Mouse (Mus musculus) spleen, postnatal 14 days (tissue): ENCODE results near the gene Daam1.
A peak's percentile ranks its signal among the peaks of the same experiment; 100 is the strongest.

Experiments
- DNase-seq, 2 experiments: peaks; one replicate each; pipeline ENCODE4 v3.0.0; 2021 to 2022; ENCODE audit warnings: low spot score in 2 of 2

The Daam1 gene

DNA sequence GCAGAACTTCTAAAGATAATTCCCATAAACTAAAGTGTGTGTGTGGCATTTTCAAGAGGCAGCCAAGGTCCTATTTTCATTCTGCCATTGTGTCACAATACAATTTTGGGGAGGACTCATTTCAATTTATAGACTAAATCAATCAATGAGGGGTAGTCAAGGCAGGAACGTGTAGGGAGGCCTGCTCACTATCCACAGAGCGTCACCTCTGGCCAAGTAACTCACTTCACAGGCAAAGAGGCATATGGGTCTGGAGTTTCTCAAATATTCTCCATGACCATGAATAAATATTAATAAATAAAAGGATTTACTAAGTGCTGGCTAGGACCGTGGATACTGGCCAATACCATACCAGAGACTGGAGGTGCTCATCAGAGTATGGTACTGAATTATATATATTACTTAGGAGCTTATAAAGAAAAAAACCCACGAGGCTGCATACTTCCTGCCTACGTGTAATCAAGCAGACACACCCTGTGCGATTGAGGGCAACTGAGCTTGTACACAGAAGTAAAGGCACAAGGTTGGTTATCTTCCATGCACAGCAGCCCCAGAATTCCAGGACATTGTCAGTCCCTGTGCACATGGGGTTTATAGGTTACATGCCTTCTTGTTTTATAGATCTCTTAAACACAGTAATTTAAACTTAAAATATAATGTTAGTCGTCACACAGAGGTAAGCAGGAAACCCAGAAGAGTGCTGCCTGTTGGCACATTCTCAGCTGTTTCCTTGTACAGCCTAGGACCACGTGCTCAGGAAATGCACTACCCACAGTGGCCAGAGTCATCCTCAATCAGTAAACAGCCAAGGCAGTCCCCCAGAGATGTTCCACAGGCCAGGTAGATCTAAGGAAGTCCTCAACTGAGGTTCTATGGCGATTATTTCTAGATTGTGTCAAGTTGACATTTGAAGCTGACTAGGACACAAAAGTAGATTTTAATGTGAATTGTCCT, 101.8 kb downstream of the Daam1 start:
- peak in 1 of 2 experiments; percentile 10 for DNase-seq

GRCm38 (mm10) chr12:71933989-71934645, 103.2 kb downstream of the Daam1 start:
- no peak for DNase-seq

- DNase-seq, result no peak
Measured at GRCm38 (mm10) chr12:71936636-71937035, 105.8 kb downstream of the Daam1 start.

GRCm38 (mm10) chr12:71938513-71938912, 107.6 kb downstream of the Daam1 start:
- no peak for DNase-seq

DNA sequence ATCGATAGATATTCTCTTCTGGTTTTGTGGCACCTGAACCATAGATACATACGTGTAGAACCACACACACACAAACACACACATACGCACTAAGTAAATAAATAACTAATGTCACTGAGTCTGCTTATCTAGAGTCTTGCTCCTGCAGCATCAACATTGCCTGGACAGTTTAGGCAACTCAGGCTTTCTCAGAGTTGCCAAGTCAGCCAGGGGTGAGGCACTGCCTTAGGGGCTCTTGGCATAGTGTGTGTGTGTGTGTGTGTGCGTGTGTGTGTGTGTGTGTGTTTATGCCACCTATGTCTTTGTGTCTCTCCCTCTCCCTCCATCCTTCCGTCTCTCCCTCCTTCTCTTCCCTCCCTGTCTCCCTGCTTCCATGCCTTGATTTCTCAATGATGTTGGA, 110.4 kb downstream of the Daam1 start:
- DNase-seq, result no peak

DNA sequence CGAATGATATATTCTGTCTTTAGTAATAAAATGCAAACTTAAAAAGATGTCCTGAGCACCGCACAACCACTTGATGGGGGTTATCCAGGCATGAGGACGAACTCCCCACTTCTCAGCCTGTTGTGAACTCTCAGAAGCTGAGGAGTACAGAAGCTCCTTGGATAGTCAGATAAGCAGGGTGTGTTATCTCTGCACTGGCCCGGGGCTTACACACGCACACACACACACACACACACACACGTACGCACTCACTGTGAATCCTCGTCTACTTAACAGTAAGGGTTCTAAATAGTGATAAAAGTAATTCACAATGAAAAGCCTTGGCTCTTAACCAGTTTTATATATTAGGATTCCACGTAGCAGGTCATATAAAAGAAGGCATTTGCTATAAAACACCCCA, 112.2 kb downstream of the Daam1 start:
- DNase-seq, result no peak

DNA sequence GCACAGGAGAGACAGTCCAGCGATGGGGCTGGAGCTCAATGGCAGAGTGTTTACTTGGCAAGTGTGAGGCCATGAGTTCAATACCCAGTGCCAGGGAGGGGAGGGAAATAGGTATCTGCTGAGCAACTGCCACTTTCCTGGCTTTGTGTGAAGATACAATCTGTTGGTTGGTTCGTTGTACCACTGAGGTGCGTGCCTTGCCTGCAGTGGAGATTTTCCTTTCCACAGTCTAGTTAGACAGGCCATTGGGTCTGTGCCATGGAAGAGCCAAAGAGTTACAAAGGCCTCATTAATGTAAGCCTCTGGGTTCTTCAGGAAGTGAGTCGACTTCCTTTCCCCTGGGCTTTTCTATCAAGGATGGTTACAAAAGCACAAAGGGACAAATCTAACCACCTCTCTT, 112.8 kb downstream of the Daam1 start:
- no peak for DNase-seq

DNA sequence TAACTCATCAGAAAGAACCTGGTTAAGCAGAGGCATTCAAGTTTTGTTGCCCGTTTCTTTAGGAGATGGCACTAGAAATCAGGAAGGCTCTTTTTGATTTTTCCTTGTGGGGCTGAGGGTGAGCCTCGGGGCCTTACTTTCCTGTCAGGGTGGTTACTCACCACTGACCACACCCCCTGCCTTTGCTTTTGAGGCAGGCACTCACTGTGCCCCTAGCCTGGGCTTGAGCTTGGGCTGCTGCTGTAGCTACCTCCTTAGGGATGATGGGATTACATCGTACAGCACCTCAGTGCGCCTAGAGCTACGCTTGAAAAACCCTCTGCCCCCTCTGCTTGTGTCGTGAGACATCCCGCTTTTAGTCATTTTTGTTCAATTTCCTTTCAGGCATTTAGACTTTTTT, 115.0 kb downstream of the Daam1 start:
- no peak for DNase-seq

GRCm38 (mm10) chr12:71946448-71946847, 115.6 kb downstream of the Daam1 start:
- no peak for DNase-seq

DNA sequence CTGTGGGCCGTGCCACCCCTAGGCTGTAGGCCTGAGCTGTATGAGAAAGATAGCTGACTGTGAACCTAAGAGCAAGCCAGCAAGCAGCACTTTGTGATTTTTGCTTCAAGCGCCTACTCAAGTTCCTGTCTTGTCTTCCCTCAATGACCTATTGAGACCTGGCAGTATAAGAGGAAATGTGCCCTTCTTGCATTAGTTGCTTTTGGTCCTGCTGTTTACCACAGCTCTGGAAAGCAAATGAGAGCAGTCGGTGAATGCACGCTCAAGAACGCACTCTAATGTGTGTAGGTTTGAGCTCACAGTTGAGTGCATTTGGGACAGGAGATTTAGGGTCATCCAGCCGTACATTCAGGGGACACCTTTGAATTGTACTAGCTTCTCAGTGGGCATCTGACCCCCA, 118.1 kb downstream of the Daam1 start:
- no peak for DNase-seq

- DNase-seq, result no peak
Measured at GRCm38 (mm10) chr12:71949606-71950005, 118.7 kb downstream of the Daam1 start.

DNA sequence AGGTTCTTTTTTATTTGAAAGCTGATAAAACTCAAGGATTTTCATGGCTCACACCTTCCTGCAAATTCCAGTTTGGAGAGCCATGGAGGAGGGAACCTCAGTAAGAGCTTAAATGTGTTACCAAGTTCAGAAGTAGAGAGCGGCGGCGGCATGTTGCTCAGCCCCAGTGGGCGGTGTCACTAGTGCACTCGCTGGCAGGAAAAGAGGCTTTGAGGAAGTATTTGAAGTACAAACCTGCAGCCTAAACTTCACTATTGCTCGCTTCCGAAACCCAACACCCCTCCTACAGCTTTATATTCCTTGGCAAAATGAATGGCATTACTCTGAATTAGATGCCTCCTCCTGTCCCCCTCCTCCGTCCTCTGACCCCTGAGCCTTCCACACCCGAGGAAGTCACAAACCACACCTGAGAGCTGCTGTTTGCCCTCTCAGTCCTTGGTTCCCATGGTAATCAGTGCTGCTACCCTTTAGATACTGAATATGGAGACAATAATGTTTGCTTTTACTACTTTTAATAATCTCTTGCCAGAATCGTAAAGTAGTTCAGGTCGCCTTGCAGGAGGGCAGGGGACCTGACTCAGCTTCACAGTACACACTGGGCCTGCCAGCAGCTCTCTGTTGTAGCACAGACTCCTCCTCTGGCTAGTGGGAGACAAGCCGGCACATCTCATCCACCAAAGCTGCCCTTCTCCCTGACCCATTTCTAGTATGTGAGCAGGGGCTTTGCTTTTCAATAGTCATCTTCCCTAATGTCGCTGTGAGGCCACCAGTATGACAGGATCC, 119.4 kb downstream of the Daam1 start:
- DNase-seq, result no peak

- no peak for DNase-seq
Measured at GRCm38 (mm10) chr12:71954180-71954935, 123.5 kb downstream of the Daam1 start.

DNA sequence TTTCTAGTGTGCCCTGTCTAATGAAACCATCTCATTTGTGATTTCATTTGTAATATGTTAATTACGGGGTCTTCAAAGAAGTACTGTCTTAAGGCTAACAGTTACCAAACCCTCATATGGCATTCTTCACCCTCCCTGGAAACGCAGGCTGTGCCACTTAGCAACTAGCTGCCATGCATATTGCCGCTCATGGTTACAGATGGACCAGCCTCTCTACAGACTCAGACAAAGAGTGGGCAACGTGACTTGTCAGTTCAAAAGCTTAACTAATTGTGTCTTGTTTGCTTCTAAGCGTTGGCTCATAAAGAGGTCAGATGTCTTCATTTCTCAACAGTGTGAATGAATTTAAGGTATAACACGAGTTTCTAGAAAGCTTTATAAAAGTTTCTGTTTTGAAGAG, 126.1 kb downstream of the Daam1 start:
- DNase-seq, result no peak

- DNase-seq, result no peak
Measured at GRCm38 (mm10) chr12:71957496-71957895, 126.6 kb downstream of the Daam1 start.

DNA sequence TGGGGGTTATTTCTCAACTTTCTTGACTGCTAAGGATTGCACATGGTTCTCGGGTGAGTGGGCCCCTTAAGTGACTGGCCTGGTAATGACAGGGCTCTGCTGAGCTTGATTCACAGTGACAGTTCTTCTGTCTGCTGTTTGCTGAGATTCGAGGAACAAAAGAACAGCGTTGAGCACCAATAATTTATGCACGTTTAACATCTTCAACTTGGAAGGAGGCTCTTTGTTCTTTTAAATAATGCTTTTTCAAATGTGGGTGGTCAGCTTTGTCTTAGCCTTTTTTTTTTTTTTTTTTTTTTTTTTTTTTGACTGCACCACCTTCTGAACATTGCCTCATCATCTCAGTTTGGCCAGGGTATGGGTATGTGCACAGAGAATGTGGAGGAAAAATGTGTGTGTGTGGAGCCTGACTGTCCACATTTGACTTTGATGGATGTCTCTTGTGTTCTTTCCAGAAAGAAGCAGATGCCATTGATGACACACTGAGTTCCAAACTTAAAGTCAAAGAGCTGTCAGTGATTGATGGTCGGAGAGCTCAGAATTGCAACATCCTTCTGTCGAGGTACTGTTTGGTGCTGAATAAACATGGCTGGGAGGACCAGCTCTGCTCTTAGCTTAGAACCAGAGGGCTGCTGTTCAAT, 128.6 kb downstream of the Daam1 start:
- DNase-seq, result no peak

DNA sequence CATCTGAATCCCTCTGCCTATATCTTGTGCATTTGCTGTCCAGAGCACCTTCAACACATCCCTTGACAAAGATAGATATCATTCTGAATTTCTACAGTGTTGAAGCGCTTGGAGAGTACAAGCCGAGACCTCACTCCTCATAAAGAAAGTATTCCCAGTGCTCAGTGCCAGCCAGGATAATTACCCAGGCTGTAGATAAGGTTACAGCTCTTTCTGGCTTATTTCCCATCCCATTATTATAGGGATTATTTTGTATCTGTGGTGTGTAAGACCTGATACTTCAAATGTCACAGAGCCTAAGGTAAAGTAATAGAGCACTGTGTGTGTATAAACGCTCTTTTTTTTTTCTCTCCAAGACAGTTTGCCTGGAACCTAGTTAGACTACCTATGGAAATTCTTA, 130.8 kb downstream of the Daam1 start:
- no peak for DNase-seq

- no peak for DNase-seq
Measured at GRCm38 (mm10) chr12:71962616-71963015, 131.7 kb downstream of the Daam1 start.

- DNase-seq, result no peak
Measured at GRCm38 (mm10) chr12:71968592-71968991, 137.7 kb downstream of the Daam1 start.

DNA sequence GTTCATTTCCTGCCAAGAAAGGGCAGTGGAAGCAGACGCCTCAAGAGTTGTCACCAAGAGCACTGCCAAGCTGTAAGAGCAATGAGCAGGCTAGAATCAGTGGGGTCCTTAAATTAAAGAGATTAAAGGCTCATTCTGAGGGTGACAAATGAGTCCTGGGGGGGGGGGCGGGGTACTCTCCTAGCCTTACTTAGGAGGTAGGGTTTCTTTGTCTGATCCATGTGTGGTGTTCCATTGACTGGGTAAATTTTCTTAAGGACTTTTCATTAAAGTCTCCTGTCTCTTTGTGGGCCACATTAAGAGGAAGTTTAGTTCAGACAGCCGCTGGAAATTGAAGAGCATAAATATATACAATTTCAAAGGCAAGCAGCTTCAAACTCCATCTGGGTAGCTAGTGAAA, 138.1 kb downstream of the Daam1 start:
- no peak for DNase-seq

- DNase-seq, result no peak
Measured at GRCm38 (mm10) chr12:71969439-71969838, 138.6 kb downstream of the Daam1 start.
